Mouse (Mus musculus) kidney, adult 9 months (tissue): Measurements from ENCODE around the gene Ube2d1.

ENCODE experiments used
- DNase-seq: peaks from one replicate; pipeline ENCODE4 v3.0.0; 2022

The Ube2d1 gene

GRCm38 (mm10) chr10:71284511-71285125 is 444 bp downstream of the Ube2d1 start:
- DNase-seq = no peak

DNA sequence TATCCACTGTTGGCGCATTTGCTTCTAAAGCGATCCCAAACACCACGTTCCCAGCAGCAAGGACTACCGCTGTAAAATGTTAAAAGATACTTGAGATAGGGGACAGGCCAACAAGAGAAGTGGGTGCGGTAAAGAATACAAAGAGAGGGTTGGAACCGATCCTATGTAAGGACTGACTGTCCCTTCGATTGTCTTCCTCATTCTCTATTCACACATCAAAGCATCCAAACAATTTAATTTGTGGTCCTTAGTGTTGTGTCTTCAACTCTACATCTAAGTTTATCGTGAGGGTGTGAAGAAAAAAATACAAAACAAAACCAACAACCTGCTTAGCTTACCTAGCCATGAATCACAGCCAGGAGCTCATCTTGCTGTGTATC is 941 bp downstream of the Ube2d1 start:
- no peak for DNase-seq

GRCm38 (mm10) chr10:71273008-71273739 is 11.9 kb downstream of the Ube2d1 start:
- DNase-seq = no peak

- DNase-seq = no peak
Observed at GRCm38 (mm10) chr10:71267973-71268372, 17.1 kb downstream of the Ube2d1 start.

GRCm38 (mm10) chr10:71267511-71267910 is 17.6 kb downstream of the Ube2d1 start:
- DNase-seq = no peak

DNA sequence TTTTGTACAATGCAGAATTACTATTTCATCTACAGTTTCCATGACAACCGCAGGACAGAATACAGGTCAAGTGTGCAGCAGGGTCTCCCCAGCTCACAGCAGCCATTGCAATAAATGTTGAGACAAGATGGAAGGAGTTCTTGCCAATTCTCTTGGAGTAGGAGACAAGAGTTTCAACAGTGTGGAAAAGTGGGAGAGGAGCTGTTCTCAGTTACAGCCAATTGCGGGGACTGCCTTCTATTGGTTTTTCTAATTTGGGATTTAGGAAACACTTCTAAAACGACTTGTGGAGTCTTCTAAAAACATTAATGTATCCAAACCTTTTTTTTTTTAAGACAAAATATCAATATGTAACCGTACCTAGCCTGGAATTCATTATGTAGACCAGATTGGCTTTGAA is 20.0 kb downstream of the Ube2d1 start:
- DNase-seq = no peak

DNA sequence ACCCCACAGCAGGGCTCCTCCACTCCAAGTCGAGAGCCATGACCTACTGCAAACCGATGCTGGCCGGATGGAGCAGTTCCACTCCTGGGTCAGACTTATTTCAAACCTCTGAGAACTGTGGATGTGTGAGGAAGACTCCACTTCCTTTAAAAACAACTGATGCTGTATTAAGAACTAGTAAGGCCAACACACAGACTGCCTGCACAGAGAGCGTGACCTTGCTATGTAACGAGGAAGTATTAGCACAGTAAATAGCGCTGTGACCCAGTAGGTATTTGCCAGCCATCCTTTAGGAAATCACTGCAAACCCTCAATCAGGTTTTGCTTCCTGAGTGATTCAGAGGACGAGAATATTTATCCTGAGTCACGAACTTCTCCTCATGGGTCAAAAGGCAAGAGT is 23.4 kb downstream of the Ube2d1 start:
- DNase-seq = peak; percentile 11

DNA sequence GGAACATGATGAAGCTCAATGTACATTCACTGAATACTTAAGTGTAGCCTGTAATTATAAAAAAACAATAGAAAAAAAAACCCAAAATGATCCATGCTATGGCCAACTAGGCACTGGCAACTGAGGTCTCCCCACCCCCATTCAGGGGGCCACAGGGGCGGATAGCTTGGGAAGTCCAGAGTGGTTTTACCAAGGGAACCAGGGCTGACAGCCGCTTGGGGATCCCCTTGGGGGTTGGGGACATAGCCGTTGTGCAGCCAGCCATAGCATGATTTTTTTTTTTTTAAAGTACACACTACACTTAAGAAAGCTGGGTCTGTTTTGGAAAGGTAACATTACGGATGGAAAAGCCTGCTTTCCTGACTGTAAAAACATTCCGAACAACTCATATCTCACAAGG is 26.1 kb downstream of the Ube2d1 start:
- DNase-seq = no peak

DNA sequence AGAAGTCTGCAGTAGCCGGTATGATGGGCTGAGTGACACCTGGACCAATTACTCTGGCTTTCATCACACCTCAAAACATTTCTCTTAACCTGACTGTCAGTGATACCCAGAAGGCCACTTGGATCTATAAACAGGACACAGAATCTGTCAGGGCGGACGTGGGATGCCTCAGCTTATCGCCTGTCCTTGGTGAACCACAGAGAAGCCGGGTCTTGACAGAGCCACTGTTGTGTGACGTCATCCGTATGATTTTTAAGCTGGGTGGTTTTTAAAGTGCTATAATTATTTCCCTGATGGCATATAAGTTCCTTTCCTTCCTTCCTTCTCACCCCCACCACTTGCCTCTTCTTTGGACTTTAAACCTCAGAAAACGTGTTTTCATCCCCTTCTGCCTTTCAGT is 26.5 kb downstream of the Ube2d1 start:
- DNase-seq = no peak

GRCm38 (mm10) chr10:71253147-71253546 is 31.9 kb downstream of the Ube2d1 start:
- DNase-seq = no peak

DNA sequence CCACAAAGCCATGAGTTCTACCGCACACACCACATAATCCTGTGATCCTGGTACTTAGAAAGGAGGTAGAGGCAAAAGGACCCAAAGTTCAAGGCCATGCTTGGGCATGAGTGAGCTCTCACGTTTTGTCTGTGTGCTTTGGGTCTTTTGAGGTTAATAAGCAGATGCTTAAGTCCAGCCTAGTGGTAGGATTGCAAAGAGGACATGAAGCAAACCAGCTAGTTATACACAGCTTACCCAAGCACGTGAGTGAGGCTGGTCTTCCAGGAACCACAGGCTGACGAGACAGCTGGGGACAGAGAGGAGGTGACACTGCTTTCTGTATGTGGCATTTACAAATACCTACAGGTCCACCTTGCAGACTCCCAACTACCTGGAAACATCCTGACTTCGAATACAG is 32.6 kb downstream of the Ube2d1 start:
- no peak for DNase-seq

GRCm38 (mm10) chr10:71251846-71252245 is 33.2 kb downstream of the Ube2d1 start:
- no peak for DNase-seq

GRCm38 (mm10) chr10:71251256-71251655 is 33.8 kb downstream of the Ube2d1 start:
- no peak for DNase-seq

DNA sequence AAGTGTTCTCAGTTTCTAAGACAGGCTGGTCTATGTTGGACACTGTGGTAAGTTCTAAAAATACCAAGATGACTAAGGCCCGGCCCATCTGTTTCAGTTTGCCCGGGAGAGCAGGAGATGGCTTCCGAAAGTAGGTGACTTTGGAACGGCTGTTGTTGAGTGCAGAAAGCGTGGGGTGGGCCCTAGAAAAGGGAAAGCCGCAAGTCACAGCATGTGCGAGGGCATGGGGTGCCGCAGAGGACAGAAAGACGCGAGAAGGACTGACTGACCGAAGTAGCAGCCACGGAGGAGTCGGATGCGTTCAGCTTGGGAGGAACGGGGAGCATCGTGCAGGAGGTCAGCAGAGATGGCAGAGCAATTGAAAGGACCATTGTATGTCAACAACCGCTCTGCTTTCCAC is 34.6 kb downstream of the Ube2d1 start:
- no peak for DNase-seq

GRCm38 (mm10) chr10:71249086-71249880 is 35.8 kb downstream of the Ube2d1 start:
- no peak for DNase-seq

DNA sequence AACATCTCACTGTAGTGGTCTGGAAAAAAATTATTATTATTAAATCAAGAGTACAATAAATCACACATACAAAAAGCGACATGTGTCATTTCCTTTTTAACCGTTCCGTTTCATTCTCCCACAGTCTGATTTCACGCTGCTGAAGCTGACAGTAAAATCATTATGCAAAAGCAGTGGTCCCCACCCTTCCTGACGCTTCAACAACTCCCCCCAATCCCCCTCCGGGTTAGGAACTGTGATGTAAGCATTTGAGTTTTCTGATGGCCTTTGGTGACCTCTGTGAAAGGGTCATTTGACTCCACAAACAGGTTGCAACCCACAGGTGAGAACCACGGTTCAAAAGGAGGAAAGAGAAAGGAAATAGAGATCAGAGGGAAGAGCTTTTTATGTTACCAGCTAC is 38.1 kb downstream of the Ube2d1 start:
- DNase-seq = no peak

GRCm38 (mm10) chr10:71239479-71240120 is 45.5 kb downstream of the Ube2d1 start:
- DNase-seq = no peak

GRCm38 (mm10) chr10:71238240-71238554 is 46.9 kb downstream of the Ube2d1 start, which contains the start of gene Tfam:
Gene Tfam (minus strand): TSS chr10:71238280.
- no peak for DNase-seq

DNA sequence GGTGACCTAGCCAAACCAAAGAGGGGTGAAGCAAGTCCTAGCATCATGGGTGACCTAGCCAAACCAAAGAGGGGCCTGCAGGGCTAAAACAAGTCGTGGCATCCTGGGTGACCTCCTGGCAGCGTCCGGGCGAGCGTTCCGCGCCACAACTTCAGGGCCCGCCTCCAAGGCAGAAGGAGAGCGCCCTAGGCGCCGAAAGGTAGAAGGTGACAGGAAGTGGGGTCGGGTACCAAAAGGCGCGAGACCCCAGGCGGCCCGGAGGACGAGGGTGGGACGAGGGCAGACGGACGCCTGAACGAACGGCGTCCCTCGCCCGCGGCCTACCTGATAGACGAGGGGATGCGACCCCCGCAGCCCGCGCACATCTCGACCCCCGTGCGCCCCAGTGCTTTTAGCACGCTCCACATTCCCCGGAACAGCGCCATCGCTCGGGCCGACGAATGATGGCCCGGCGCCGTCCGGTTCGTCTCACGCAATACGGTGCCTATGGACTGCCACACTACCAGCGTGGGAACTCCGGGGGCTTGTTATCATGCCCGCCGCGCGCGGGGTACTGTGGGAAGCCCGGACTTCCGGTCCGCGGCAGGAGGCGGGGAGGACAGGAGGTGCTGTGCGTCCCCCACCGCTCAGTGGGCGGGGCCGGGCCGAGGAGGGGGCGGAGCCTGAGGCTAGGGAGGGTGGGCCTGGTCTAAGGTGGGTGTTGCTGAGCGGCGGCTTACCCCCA is 47.4 kb downstream of the Ube2d1 start:
- DNase-seq = peak; percentile 96

GRCm38 (mm10) chr10:71234071-71234470 is 51.0 kb downstream of the Ube2d1 start:
- no peak for DNase-seq

DNA sequence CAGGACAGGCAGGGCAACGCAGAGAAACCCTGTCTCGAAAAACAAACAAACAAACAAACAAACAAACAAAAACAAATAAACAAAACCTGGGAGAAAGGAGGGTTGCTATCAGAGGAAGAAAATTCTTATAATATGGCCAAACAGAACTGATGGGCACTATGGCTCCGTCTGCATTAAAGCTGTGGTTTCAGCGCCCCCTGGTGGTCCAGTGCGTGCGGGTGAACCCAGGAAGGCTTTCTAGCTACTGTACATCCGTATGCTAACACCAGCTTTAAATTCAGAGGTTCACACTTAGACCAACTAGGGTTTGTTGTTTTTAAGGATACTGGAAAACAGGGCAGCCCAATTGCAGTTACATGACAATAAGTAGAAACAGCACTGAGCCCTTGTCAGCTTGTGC is 59.2 kb downstream of the Ube2d1 start:
- peak; percentile 80 for DNase-seq

DNA sequence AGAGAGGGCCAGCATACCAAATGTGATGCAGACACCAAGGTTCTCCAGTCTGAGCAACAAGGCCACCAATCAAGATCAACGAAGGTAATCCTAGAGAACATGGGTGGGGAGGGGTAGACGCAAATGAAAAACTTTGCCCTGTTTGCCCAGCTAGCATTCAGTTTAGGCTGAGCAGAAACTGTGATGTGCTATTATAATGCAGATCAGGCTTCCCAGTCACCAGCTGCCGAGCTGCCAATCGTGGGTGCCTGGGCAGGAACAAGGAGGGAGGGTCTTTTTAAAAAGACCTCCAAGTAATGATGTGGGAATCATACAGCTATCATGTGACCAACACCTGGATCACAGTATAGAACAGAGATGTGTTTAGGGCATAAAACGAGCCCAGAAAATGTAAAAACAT is 62.0 kb downstream of the Ube2d1 start:
- DNase-seq = no peak

DNA sequence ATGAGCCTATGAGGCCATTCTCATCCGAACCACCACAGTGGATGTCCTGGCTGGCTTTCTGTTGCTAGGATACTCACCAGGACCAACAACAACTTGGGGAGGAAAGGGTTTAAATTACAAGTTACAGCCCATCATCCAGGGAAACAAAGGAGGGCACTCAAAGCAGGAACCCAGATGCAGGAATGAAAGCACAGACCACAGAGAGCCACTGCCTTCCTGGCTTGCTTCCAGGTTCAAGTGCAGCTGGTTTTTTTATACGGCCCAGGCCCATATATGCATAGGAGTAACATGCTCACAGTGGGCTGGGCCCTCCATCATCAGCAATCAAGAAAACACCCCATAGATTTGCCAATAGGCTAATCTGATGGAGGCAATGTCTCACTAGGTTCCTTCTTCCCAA is 62.4 kb downstream of the Ube2d1 start:
- no peak for DNase-seq
